Mouse (Mus musculus): ENCODE measurements around the gene Rnaset2b. TPM values are rescaled to one million over a fixed set of nuclear protein-coding genes. Genes with fewer than 3 reads are reported as not detected.
A peak's percentile ranks its signal among the peaks of the same experiment; 100 is the strongest.
"Not testable (repeated sequence)": the region's sequence is repeated elsewhere in the genome, so short reads cannot be mapped to it uniquely, and the experiment has no call there.

Gene Rnaset2b
- polyA plus RNA-seq, 1 experiment from 2014 or later, result 116 TPM

DNA sequence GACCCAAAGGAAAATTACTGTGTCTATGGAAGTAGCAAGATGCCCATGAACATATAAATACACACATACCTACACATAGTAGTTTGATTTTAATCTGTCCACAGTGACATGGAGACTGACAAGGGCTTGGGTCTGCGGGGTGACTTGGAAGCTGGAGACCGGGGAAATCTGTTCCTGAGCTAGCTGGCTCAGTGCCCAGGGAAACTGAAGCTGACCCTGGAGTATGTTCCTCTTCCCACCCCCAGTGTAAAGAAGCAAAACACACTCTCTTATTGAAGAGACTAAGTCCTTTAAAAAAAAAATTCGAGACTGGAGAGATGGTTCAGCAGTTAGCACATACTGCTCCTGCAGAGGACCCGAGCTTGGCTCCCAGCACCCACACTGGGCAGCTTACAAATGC, 7.5 kb upstream of the Rnaset2b start:
- H3K4me3 ChIP-seq; H3K4me2 ChIP-seq; H3K27ac ChIP-seq; H3K27me3 ChIP-seq; H3K36me3 ChIP-seq; H3K9me3 ChIP-seq; H3K9ac ChIP-seq; ATAC-seq (ENCODE audit: low FRiP score); H3K4me1 ChIP-seq (replicated peaks): not testable (repeated sequence)
- 72% methylated on average over 4 of the region's 4 CpGs for WGBS

DNA sequence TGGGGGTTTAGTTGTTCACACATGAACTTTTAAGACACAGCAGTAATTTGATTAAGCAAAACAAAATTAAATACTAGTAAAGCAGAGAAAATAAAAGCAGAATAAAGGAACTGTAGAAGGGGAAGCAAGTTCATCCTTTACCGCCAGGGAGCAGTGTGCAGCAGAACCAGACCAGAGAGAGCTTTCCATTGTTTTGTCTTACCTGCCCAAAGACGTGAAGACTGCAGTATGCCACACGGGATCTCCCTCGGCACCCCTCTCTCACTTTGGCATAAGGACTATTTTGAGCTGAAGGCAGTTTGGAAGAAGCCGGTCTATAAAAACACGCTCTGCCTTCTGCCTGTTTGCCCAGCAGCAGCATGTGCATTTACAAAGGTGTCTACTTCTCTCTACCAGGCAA, 5.1 kb upstream of the Rnaset2b start:
- not testable (repeated sequence) for H3K36me3 ChIP-seq; H3K4me1 ChIP-seq (replicated peaks); H3K9ac ChIP-seq; H3K9me3 ChIP-seq; ATAC-seq (ENCODE audit: low FRiP score); H3K4me2 ChIP-seq; H3K27me3 ChIP-seq; H3K4me3 ChIP-seq; H3K27ac ChIP-seq
- WGBS, result 19% methylated on average over 6 of the region's 6 CpGs

DNA sequence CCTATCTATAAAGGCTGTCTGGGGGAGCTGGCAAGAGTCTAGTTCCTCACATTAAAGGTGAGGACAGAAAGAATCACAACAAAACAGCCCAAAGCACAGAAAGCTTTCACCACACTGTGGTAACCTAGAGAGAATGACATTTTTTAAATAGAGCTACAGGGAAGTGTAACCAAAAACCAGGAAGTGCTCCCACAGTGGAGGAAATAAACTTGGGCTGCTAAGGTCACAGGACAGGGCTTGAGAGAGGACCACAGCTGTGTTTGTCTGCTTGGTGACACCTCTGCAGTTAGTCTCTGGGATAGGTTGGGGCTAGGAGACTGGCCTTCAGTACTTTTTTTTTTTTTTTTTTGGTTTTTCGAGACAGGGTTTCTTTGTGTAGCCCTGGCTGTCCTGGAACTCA, 2.8 kb upstream of the Rnaset2b start:
- H3K4me1 ChIP-seq (replicated peaks); ATAC-seq (ENCODE audit: low FRiP score); H3K4me2 ChIP-seq; H3K27ac ChIP-seq; H3K9ac ChIP-seq; H3K36me3 ChIP-seq; H3K9me3 ChIP-seq; H3K27me3 ChIP-seq; H3K4me3 ChIP-seq: not testable (repeated sequence)
- WGBS, result 71% methylated on average over 1 of the region's 1 CpGs

DNA sequence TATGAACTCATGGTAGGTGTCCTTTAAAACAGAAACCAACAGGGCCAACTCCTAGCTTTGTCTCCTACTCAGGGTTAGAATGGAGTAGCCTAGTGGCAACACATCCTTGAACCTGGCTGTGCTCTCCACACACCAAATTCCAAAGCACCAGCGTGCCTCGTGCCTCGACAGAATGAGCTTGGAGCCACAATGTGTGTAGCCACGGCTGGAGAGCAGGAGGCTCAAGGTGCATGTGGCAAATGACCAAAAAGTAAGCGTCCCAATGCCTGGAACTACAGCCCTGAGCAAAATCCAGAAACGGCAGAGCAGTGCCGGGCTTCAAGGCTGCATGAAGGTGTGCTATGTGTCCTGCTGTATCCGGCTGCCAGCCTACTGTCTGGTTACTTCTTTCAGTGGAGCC, 804 bp downstream of the Rnaset2b start:
- H3K4me3 ChIP-seq; H3K4me2 ChIP-seq; H3K9me3 ChIP-seq; H3K36me3 ChIP-seq; H3K27ac ChIP-seq; ATAC-seq (ENCODE audit: low FRiP score); H3K4me1 ChIP-seq (replicated peaks); H3K27me3 ChIP-seq; H3K9ac ChIP-seq: not testable (repeated sequence)
- 87% methylated on average over 8 of the region's 8 CpGs for WGBS

DNA sequence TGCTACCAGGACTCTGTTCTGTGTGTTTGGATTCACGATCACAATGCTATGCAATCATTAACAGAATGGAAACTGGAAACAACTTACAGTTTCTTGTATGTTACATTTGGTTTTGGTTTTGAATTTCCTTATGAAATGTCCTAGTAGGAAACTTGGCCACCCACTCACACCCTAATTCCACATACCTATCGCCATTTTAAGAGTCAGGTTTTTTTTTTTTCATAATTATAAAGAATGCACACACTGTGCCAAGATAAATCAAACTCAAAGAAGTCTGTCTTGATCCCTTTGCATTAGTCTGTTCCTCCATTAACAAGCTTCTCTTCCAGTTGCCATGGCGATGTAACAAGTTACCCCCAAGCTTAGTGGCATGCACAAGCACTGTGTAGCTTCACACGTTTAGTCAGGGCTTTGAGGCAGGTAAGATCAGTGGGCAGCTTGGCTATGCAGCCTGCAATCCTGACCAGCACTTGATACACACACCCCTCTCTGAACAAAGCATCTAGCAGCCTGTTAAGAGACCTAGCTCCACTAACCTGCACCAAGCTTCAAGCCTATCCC, 2.5 kb downstream of the Rnaset2b start:
- not testable (repeated sequence) for H3K27me3 ChIP-seq; H3K9me3 ChIP-seq; H3K4me1 ChIP-seq (replicated peaks); H3K36me3 ChIP-seq; H3K9ac ChIP-seq; H3K27ac ChIP-seq; ATAC-seq (ENCODE audit: low FRiP score); H3K4me3 ChIP-seq; H3K4me2 ChIP-seq
- WGBS, result 61% methylated on average over 4 of the region's 4 CpGs

DNA sequence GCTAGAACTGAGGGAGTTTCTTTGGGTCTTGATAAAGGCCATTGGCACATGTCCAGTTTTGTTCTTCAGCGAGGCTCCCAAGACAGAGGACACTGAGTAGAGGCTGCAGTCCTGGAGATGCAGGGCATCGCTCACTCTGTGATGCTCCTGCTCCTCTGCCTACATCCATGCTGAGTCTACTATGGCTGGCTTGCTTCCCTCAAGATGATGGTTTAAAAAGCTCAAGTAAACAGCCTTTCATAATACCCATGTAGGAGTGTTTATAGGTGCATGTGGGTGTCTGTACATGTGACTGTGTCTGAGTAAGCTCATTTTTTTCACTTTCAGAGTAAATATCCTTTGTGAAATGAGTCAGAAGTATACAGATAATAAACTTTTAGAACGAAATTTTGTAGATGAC, 4.6 kb downstream of the Rnaset2b start:
- ATAC-seq (ENCODE audit: low FRiP score); H3K9ac ChIP-seq: not testable (repeated sequence)

DNA sequence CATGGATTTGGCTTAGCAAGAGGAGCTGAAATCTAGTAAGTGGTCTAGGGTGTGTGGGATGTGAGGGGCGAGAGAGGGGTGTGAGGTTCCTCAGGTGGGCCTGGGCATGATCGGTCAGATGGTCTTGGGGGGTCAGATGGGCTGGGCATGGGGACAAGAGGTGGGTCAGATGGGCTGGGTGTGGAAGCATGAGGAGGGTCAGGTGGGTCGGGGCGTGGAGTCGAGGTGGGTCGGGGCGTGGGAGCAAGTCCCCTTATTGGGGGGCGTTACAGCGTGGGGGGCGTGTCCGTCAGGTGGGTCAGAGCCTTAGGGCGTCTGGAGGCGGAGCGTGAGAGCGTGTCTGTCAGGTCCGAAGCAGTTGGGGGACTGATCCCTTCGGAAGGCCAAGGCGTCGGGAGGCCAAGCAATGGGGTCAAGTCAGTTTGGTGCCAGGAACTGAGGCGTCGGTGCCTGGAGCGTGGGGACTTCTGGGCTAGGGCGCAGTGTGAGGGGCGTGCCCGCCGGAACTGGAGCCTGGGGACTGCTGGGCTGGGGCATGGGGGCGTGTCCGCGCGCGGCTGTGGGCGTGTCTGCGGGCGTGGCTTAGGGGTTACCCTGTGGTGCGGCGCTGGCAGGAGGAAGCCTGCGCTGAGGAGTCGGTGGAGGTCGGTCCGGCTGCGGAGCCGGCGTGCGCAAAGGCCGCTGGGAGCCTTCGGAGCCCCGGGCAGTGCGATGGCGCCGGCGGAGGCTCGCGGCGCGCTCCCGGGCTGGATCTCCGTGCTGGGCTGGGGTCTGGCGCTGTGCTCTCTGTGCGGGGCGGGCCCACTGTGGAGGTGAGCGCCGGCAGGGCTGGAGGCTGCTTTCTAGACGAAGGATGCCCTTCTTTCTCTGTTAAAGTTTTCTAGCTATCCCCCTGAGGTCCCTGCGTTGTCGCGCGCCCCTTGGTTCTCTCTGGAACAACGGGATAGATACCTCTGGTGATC, 8.1 kb downstream of the Rnaset2b start, which contains the start of gene Gm49721:
Gene Gm49721 (plus strand): TSS at position 618 of the 962 bp plus-strand sequence.
- not testable (repeated sequence) for H3K27me3 ChIP-seq; H3K4me1 ChIP-seq (replicated peaks); H3K27ac ChIP-seq; H3K36me3 ChIP-seq; H3K9me3 ChIP-seq
- Histone ChIP-seq H3K9ac (peak within 1 kb of the TSS; percentile 74), H3K4me2 (peak within 1 kb of the TSS; percentile 61), H3K4me3 (peak within 1 kb of the TSS; percentile 51)
- ATAC-seq (ENCODE audit: low FRiP score), result peak; percentile 96
- WGBS, result 2% methylated on average over 42 of the region's 68 CpGs

More for the DNA sequence above, 4.6 kb downstream of the Rnaset2b start:
- WGBS, result 70% methylated on average over 3 of the region's 3 CpGs
- H3K9me3 ChIP-seq; H3K36me3 ChIP-seq; H3K4me3 ChIP-seq; H3K27ac ChIP-seq; H3K27me3 ChIP-seq; H3K4me1 ChIP-seq (replicated peaks); H3K4me2 ChIP-seq: not testable (repeated sequence)

DNA sequence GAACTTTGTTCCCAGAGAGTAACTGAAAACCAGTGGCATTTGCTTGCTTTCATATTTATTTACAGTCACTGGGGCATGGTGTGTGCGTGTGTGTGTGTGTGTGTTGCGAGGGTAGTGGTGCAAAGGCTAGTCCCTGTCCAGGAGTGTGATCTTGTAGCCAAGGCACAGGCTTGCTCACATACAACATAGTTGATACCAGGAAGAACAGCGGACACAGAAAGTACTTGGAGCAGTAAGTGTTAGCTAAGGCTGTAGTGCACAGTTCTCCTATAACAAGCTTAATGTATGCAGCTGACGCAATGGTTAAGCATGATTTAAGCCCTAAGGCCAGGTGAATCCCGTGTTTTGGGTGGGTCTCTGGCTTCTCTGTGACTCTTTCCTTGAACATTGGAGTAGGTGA, 8.9 kb downstream of the Rnaset2b start:
- H3K27me3 ChIP-seq; H3K27ac ChIP-seq; H3K4me1 ChIP-seq (replicated peaks); H3K36me3 ChIP-seq; H3K9me3 ChIP-seq: not testable (repeated sequence)
- Histone ChIP-seq H3K9ac (peak overlapping the region; percentile 74; the same call in 1 of the 2 replicates), H3K4me3 (peak overlapping the region; percentile 51), H3K4me2 (peak overlapping the region; percentile 61)
- WGBS, result 38% methylated on average over 5 of the region's 5 CpGs
- peak; percentile 8; the same call in 1 of the 2 replicates for ATAC-seq (ENCODE audit: low FRiP score)

DNA sequence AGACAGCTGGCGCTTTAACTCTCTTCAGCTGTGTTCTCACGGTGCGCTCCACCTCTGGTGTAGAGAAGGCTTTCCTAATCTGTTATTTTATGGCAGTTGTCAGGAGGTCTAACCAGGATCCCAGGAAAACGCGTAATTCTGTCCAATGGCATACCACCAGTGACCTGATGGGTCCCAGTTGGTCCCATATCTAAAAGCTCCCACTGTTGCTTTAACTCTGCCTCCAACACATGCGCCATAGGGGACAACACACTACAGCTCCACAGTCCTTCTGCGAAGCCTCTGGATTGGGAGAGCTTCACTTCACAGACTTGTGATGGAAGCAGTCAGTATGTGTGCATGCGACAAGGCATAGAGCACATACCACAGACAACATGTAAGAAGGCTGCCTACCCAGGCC, 9.7 kb downstream of the Rnaset2b start:
- H3K9ac ChIP-seq; H3K4me2 ChIP-seq; H3K4me3 ChIP-seq; H3K4me1 ChIP-seq (replicated peaks); H3K27ac ChIP-seq; H3K27me3 ChIP-seq; ATAC-seq (ENCODE audit: low FRiP score); H3K36me3 ChIP-seq; H3K9me3 ChIP-seq: not testable (repeated sequence)
- WGBS, result 98% methylated on average over 5 of the region's 8 CpGs

DNA sequence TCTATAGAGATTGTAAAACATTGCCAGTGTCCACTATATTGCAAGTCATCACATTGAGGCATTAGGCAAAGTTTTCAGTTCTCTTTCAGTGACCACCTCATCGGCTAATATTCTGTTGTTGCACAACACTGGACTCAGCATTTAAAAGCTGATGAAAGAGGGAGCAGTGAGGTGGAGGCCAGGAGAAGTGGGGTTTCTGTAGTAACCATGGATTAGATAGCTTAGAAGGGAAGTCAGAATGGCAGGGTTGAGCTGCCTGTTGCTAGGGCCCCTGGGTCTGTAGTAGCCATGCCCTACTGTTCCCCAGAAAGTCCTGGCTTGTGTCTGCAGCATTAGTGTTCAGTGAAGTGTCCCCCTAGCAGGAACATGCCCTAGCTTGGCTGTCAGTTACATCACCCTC, 15.7 kb downstream of the Rnaset2b start:
- not testable (repeated sequence) for H3K27ac ChIP-seq; H3K4me2 ChIP-seq; H3K9me3 ChIP-seq; H3K27me3 ChIP-seq; H3K4me3 ChIP-seq; H3K9ac ChIP-seq; H3K36me3 ChIP-seq; H3K4me1 ChIP-seq (replicated peaks); ATAC-seq (ENCODE audit: low FRiP score)
- 93% methylated on average over 1 of the region's 1 CpGs for WGBS

DNA sequence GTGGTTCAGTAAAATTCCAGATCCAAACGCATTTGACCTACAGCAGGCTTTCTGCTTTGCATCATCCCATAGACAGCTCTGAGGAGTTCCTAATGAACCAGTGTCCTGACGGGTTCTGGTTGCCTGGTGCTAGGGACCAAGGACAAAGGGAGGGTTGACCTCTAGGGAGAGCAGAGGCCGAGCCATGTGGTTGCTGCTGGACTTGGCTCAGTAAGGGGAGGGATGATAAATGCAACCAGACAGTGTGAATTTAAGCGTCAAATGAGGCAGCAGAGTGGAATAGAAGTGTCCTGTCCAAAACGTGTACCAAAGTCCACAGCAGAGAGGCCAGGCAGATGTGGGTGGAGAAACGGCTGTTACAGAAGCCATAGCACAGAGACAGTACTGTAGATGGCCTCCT, 25.1 kb downstream of the Rnaset2b start:
- H3K27me3 ChIP-seq; ATAC-seq (ENCODE audit: low FRiP score); H3K27ac ChIP-seq; H3K9ac ChIP-seq; H3K9me3 ChIP-seq; H3K4me2 ChIP-seq; H3K4me1 ChIP-seq (replicated peaks); H3K4me3 ChIP-seq; H3K36me3 ChIP-seq: not testable (repeated sequence)
- no CpG with 5 or more reads among the region's 6 CpGs for WGBS

DNA sequence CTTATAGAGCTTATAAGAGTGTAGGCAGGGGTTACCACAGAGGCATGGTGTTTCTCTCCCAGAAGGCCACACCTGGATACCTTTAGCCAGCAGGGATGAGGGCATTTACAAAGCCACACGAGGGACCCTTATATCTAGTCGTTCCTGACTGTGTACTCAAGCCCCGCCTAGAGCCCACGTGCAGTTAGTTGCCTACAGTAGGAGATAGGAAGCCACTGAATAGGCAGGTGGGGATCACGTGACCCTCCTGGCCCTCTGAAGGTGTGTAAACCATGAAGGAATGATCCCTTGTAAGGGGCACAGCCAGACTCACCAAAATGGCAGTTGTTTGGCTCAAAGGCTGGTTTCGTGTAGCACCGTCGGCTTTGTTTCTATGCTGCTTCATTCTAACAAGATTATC, 26.4 kb downstream of the Rnaset2b start:
- H3K27me3 ChIP-seq; H3K4me2 ChIP-seq; H3K4me3 ChIP-seq; H3K4me1 ChIP-seq (replicated peaks); ATAC-seq (ENCODE audit: low FRiP score); H3K9ac ChIP-seq; H3K36me3 ChIP-seq; H3K27ac ChIP-seq; H3K9me3 ChIP-seq: not testable (repeated sequence)
- 90% methylated on average over 8 of the region's 8 CpGs for WGBS

Data from hindbrain, embryonic 13.5 days (tissue).